Mouse (Mus musculus) B cell, adult (primary cell): ENCODE measurements around the gene Acvrl1. TPM values are rescaled to one million over a fixed set of nuclear protein-coding genes. Genes with fewer than 3 reads are reported as not detected.

ENCODE experiments used
- total RNA-seq: library from RNA; stranded (reverse); gene quantifications from 4 replicates; pipeline ENCODE4 v1.2.4, GENCODE M21; 2023; ENCODE audit not compliant: inconsistent age

The Acvrl1 gene
- 0.80 to 3.4 TPM (median 1.0 TPM) in 4 replicates for total RNA-seq

DNA sequence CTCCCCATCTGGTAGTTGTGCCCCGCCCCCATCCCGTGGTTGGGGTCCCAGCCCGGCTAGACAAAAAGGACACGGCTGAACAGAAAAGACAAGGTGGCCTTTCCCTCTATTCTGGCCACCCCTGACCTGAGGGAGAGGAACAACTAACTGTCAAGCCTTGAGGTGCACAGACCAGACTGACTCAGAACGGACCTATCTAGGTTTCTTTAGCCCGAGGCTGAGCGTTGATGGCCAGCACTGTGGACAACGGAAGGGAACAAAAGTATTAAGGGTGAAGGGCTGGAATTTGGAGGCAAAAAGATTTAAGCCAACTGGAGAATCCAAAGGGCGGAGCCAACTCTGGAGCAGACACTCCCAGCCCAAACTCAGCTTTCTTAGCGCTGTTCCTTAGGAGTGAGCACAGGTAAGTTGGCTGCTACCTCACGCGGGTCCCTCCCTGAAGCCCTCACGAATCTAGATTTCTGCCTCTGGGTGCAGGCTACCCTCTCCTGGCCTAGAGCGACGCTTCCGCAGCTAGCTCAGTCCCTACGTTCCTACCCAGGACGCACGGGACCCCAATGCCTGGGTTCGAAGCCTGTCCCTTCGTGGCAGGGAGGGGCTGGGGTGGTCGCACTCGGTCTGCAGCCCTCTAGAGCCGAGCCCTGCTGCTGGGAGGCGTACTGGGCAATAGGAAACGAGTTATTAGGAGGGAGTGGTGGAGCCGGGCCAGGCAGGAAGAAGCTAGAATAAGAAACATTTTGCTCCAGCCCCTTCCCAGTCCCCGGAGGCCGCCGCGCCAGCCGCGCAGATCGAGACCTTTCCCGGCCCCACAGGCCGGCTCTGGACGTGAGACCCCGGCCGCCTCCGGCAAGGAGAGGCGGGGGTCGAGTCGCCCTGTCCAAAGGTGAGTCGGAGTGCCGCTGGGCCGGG, at the start of gene Acvrl1:
Gene Acvrl1 (plus strand): TSS at position 342 of the 909 bp plus-strand sequence.

DNA sequence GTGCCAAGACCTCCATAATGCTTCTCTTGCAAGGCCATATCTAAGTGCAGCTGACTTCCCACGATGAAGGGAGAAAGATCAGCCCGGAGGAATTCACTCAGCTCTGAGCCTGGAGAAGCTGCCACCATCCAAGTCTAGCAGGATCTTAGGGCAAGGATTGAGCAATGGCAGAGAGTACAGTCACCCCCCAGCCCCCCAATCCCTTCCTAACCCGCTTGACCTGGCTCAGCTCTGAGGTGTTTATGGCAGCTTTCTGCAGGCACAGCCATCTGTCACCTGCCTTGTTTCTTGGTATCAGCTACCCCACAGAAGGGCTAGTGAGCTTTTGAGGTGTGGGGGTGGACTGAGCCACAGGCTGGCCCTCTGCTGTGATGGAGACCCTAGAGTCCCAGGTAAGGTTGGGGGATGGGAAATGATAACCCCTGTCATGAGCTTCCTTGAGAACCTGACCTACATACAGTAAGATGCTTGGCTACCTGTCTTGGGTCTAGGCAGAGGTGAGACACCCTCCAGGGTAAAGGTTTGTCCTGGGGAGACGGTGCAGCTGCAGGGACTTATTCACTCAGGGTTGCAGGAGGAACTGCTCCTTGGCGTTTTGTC, 12.7 kb upstream of the Acvrl1 start, which contains the start of gene Ankrd33:
Gene Ankrd33 (plus strand): TSS at position 245 of the 600 bp plus-strand sequence.

DNA sequence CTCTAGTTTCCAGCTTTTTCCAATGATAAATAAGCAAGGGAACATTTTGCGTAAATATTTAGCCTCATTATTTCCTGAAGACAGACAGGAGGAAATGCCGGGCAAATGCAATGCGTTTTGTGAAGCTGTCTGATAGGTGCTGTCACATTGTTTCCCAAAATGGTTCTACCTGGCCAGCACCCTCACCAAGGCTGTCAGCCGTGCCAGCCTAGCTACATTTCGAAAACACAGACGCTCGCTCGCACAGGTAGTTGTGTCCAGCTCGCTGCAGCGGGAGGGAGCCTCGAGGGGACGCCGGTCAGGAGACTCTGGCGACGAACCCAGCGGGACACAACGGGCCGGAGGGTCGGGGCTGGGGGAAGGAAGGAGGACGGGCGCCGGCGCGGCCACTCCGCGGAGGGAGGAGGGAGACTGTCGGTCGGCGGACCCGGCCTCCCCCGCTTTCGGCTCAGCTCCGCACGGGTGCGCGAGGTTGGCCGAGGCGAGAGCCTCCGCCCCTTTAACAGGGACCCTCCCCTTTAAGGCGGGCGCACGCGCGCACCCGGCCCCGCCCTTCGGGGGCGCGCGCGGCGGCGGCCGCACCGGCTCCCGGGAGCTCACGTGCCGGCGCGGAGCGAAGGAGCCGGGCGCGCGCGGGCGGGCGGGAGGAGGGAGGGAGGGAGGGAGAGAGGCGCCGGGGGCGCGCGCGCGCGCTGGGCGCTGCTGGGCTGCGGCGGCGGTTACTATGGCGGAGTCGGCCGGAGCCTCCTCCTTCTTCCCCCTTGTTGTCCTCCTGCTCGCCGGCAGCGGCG, 45.3 kb downstream of the Acvrl1 start, which contains the start of gene Acvr1b:
Gene Acvr1b (plus strand): TSS at position 647 of the 791 bp plus-strand sequence.

Other genes starting within 250 kb of the Acvrl1 start
- not detected in 4 replicates for gene Gm47841, start 81.1 kb upstream of the Acvrl1 start, total RNA-seq
- gene Fignl2, start 50.0 kb upstream of the Acvrl1 start, total RNA-seq: not detected in 4 replicates
- gene Ankrd33, start 12.8 kb upstream of the Acvrl1 start, total RNA-seq: not detected in 4 replicates
- gene Acvr1b, start 45.5 kb downstream of the Acvrl1 start, total RNA-seq: 22.4 to 28.0 TPM (median 23.8 TPM) in 4 replicates
- gene Grasp, start 95.7 kb downstream of the Acvrl1 start, total RNA-seq: 27.0 to 35.5 TPM (median 34.3 TPM) in 4 replicates
- gene Nr4a1, start 125.7 kb downstream of the Acvrl1 start, total RNA-seq: 493 to 528 TPM (median 512 TPM) in 4 replicates
- 56.5 to 76.2 TPM (median 66.4 TPM) in 4 replicates for gene Atg101, start 155.8 kb downstream of the Acvrl1 start, total RNA-seq
- 0.96 to 2.2 TPM (median 2.0 TPM) in 4 replicates for gene 6030408B16Rik, start 164.7 kb downstream of the Acvrl1 start, total RNA-seq
- gene Krt80, start 241.6 kb downstream of the Acvrl1 start, total RNA-seq: 0.18 to 0.26 TPM in 2 of 4 replicates, not detected in the others